Mouse (Mus musculus) spleen, postnatal 14 days (tissue): ENCODE data around the gene Cpb2.

ENCODE experiments used
- DNase-seq, 2 experiments: peaks; one replicate each; pipeline ENCODE4 v3.0.0; 2021 to 2022; ENCODE audit warnings: low spot score in 2 of 2

Cpb2 gene

GRCm38 (mm10) chr14:75242087-75242486 lies at the start of gene Cpb2:
TSS of gene Cpb2 (plus strand) at chr14:75242287.
- DNase-seq, result no peak

DNA sequence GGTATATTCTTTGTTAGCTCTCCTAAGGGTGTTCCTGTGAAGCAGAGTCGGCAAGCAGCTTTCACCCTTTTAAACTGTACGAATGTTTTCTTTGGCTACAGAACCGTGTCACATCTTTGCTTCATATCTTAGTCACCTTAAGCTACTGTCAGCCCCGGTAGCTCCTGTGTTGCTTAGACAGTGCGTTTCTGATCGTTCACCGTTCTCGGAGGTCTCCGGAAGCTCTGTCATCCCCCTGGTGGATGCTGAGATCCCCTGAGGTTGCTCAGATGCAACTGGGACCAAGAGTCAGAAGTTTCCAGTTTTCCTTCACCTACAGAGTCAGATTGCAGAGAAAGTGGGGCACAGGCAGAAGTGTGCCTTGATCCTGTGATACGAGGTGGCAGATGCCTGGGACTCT lies 49.7 kb upstream of the Cpb2 start:
- no peak for DNase-seq

- DNase-seq, result no peak
Measured at GRCm38 (mm10) chr14:75192858-75193257, 49.2 kb upstream of the Cpb2 start.

- no peak for DNase-seq
Measured at GRCm38 (mm10) chr14:75195530-75195929, 46.6 kb upstream of the Cpb2 start.

GRCm38 (mm10) chr14:75197027-75197426 lies 45.1 kb upstream of the Cpb2 start:
- DNase-seq, result peak in 1 of 2 experiments; percentile 63

DNA sequence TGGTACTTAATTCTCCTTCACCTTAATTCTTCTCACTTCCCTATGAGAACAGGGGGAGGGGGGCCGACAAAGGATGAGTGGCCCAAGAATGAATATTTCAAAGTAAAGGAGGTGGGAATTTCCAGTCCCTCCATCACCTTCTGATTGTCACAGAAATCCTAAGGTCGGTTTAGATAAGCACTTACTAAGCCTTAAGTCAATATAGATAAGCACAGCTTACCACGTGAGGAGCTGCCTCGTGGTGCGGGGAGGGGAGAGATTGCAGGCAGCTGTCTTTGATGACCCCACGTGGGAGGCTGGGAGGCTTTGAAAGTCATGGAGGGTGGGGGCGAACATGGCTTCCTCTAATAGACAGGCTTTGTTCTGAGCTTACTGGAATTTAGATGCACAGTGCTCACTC lies 44.4 kb upstream of the Cpb2 start:
- no peak for DNase-seq

- DNase-seq, result no peak
Measured at GRCm38 (mm10) chr14:75205363-75206051, 36.6 kb upstream of the Cpb2 start.

DNA sequence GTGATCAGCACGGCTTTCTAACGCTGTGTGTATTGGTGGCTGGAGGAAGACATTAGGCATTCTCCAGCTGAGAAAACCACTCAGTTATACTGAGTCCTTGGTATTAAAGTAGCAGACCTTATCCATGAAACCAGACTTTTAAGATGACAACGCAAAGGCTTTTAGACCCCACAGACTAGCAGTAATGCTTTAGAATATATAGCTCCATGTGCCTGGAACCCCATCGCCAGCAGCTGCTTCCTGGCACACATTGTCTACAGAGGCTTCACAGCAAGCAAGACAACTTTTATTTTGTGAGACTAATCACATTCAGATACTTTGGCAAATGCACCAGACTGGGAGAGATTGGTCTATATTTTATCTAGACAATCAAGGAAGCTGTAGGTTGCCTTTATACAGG lies 35.8 kb upstream of the Cpb2 start:
- no peak for DNase-seq

DNA sequence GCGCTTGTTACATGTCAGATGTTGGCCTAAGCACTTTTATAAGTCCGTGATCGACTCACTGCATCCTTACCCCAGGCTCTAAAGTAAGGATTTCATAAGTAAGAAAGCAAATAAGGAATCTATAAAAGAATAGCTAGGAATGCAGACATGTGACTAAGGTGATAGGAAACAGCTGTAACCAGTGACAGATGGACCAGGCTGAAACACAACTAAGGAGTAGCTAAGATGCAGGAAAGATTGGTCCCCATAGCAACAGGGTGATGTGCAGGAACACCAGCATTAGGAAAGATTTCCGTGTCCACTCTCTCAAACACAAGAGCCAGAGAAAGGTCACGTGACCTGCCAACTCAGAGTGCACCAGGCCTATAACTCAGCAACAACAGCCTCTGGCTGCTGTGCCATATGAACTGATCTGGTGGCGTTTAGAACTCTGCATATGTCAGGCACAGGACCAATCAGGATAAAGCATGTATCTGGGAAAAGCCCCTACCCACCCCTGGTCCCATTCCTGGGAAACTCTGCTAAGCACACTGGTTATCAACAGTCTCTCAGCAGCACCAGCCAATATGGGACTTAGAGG lies 33.4 kb upstream of the Cpb2 start:
- no peak for DNase-seq

DNA sequence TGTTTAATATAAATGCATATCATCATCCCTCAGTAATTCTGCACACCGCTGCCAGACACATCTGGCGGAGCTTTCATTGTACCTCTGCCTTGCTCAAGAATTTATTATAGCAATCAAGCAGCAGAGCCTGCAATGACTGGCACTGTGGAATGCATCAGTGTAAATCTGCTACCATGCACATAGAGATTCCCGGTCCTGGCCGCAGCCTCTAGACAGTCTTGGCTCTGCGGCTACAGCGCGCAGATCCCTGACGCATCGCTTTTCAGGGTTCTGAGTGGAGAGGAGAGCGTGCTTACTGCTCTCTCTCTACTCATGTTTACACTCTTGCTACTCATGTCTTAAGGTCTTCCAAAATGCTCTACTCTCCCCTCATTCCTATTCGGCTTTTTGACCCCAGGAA lies 28.3 kb upstream of the Cpb2 start:
- no peak for DNase-seq

DNA sequence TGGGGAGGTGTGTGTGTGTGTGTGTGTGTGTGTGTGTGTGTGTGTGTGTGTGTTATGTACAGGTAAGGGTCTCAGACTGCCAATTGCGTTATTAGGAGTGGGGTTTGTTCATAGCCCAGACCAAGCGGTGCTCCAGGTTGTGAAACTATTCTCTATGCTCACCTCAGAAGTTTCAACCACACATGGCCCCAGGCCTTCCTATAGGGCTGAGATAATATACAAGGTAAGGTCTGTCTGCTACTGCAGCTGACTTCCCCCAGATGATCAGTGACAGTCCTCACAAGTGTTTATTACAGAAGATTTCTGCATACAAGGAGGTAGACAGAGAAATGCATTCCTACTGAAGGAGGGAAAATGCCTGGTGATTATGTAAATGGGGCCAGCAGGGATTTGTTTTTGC lies 23.2 kb upstream of the Cpb2 start:
- DNase-seq, result no peak

DNA sequence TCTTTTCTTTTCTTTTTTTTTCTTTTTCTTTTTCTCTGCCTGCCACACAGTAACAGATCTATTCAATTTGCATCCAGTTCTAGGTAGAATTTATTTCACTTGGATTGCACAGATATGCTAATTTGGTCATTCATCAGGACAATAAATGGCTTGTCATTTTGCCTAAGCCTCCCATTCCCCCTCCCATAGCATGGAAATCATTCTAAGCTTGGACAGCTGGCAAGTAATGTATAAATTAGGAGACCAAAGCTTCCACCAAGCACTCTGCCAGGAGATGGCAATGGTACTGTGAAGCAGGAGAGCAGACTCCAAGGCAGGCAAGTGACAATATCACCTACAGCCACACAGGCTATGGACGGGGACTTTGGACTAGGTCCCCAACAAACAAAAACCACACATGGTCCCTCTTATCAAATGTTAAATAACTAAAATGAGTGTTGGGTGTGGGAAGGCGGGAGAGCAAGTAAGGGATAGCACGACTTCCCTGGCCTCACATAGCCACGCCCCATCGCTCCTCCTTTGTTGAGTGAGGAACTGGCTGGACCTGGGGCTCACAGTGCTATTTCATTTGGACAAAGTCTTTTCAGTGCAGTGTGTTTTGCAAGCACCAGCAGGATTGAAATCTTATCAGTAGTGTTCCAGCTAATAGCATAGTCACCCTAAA lies 22.7 kb upstream of the Cpb2 start:
- no peak for DNase-seq

GRCm38 (mm10) chr14:75222386-75222785 lies 19.7 kb upstream of the Cpb2 start:
- DNase-seq, result no peak

- no peak for DNase-seq
Measured at GRCm38 (mm10) chr14:75227453-75228084, 14.5 kb upstream of the Cpb2 start.

DNA sequence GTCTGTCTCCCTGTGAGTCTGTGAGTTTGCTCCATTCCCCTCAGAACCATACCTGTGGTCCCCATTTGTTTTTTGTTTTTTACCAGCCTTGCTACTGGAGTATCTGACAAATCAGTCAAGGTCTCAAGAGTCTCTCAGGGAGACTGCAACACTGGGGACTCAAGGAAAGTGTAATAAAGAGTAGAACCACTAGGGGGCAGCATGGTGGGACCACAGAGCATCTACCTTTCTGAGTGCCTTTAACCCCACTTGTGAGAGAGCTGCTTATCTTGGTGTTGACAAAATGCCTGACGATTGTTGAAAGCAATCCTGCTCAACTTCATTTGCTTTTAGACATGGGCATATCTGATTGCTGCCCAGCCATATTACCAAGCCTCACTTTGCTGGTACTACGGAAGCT lies 12.3 kb upstream of the Cpb2 start:
- peak in 1 of 2 experiments; percentile 7 for DNase-seq

DNA sequence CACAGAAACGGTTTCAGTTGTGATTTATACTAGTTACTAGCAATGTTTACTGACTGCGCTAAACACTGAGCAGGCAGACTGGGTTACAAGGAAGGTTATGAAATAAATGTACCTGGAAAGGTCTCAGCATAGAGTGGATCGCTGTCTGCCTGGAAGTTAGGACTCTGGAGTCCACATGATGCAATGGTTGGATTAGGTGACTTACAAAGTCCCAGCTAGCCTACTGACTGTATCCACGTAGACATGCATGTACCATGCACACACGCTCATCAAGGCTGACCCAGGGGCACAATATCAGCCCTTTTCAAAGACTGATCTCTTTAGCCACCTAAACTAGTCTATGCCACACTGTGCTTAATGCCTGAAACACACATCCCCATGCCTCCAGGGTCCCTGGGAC lies 9.0 kb upstream of the Cpb2 start:
- no peak for DNase-seq

DNA sequence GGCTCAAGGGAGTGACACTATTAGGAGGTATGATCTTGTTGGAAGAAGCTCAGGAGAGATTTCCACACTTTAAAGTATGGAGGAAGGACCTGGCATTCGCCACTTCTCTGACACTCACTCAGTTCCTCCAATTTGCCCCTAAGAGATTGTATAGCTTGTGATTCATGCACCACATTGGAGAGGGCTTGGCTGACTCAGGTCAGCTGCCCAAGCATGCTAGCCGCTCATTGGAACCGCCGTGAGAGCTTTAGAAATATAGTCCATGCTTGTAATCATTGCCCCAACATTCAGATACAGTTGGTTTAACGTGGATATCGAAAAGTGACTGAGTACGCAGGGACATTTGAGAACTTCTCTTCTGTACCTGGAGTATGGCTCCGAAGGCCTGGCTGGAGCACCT lies 6.5 kb upstream of the Cpb2 start:
- DNase-seq, result no peak

DNA sequence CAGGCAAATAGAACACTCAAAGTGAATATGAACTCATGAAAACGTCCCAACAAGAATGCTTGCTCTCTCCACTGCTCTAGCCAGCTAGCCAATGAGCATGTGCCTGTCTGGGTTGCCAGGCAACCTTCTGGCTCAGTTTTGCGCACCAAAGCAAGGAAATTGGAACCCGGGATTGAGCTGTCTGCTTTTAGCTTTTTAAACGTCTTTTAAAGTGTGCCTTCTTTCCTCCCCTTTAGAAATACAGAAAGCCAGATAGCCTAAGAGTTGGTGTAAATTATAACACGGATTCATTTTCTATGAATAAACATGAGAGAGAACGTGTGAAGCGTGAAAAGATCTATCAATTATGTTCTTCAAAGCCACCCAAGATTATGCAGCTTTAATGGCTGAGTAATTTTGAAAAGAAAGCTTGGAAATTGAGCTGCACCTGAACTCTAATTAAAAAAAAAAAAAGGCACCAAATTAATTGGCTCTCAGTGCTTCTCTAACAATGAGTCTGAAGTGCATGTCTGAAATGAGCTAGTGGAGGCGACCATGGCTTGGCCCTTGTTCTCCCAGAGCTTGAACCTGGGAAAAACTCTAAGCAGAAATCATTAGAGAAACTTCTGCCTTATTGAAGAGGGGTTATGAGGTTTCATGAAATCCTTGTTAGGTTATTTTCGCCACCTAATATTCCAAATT lies 6.0 kb upstream of the Cpb2 start:
- no peak for DNase-seq

DNA sequence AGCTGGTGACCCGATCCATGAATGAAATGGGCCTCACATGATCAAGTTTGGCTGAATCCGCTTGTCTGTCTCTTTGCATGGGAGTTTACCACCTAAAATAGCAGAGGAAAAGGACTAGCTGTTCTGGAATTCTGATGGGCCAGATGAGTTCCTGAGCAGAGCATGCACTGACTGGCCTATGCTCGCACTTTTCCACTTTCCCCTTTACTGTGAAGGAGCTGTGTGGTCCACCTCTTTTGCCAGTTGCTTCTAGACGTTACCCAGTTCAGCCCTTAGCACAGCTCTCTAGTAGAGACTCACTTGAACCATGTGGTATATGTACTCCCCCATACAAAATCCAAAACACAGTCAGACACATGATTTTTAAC lies 5.5 kb upstream of the Cpb2 start:
- DNase-seq, result no peak

DNA sequence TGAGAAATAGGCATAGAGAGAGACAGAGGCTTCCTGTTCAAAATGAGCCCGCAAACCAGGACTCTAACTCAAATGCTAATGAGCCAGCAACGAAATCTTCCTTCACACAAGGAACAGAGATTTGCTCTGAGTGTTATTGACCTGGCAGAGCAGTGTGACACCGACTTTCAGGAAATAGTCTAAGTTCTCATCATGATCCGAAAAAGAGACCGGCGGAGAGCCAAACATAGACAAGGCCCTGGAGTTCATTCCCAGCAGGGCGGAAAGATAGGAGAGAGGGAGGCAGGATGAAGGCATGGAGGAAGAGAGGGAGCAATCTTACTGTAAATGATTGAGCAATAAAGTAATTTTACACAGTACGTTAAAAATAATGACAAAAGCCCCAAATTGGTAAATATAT lies 5.0 kb upstream of the Cpb2 start:
- DNase-seq, result no peak

DNA sequence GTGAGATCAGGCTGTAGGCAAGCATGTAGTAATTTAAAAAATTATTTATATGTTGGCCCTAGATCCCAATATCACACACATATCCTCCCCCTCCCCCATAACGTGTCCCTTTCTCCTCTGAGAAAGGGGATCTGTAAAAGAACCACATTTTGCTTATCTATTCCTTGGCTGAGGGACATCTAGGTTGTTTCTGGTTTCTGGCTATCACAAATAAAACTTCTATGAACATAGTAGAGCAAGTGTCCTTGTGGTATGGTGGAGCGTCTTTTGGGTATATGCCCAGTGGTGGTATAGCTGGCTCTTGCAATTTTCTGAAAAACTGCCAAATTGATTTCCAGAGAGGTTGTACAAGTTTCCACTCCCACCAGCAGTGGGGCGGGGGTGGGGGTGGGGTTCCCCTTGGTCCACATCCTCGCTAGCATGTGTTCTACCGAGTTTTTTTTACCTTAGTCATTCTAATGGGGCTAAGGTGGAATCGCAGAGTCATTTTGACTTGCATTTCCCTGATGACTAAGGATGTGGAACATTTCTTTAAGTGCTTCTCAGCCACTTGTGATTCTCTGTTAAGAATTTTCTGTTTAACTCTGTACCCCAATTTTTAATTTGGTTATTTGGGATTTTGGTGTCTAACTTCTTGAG lies 3.9 kb upstream of the Cpb2 start:
- no peak for DNase-seq
